Mouse (Mus musculus) spleen, adult 2 months (tissue): Measurements from ENCODE around the gene Gm16867.
"Not testable (repeated sequence)": the region's sequence is repeated elsewhere in the genome, so short reads cannot be mapped to it uniquely, and the experiment has no call there.

Source experiments
- CTCF ChIP-seq: fragments of 200-500 bp; IDR thresholded peaks from 2 replicates; pipeline ENCODE4 v1.5.1; 2011; ENCODE audit warnings: mild to moderate bottlenecking, inconsistent platforms; ENCODE audit not compliant: insufficient read depth, insufficient read length, insufficient replicate concordance; ENCODE audit errors: extremely low read depth
- POLR2A ChIP-seq: fragments of 200-500 bp; IDR thresholded peaks from 2 replicates; pipeline ENCODE4 v1.6.1; 2011; ENCODE audit warnings: low read depth, low read length, inconsistent platforms

GRCm38 (mm10) chr14:69485466-69486135 lies 17.6 kb downstream of the Gm16867 start:
- TF ChIP-seq CTCF, POLR2A: not testable (repeated sequence)
